Mouse (Mus musculus) layer of hippocampus, postnatal 25 days (tissue): ENCODE data around the gene Hecw1. TPM values are rescaled to one million over a fixed set of nuclear protein-coding genes. Genes with fewer than 3 reads are reported as not detected.
"Not testable (repeated sequence)": the region's sequence is repeated elsewhere in the genome, so short reads cannot be mapped to it uniquely, and the experiment has no call there.

Source experiments
- DNase-seq, 2 experiments: peaks; one replicate each; pipeline ENCODE4 v3.0.0; 2022; ENCODE audit warnings: mixed read lengths in 2 of 2, low spot score in 1 of 2; ENCODE audit errors: extremely low spot score in 1 of 2
- total RNA-seq, 2 experiments: library from RNA; stranded (reverse); gene quantifications; 2 replicates each; pipeline ENCODE4 v1.2.3; 2021

Gene Hecw1
- total RNA-seq, 2 experiments from 2014 or later, result 62.6 to 79.4 TPM

- DNase-seq, result no peak
These were observed 109.6 kb downstream of the Hecw1 start for GRCm38 (mm10) chr13:14413405-14413804.

GRCm38 (mm10) chr13:14374470-14374869 is 148.6 kb downstream of the Hecw1 start:
- no peak for DNase-seq

- DNase-seq, result peak in 1 of 2 experiments; percentile 37
These were observed 157.5 kb downstream of the Hecw1 start for GRCm38 (mm10) chr13:14365546-14365945.

- DNase-seq, result no peak
These were observed 195.8 kb downstream of the Hecw1 start for GRCm38 (mm10) chr13:14327252-14327651.

GRCm38 (mm10) chr13:14306617-14307016 is 216.4 kb downstream of the Hecw1 start:
- no peak for DNase-seq

GRCm38 (mm10) chr13:14304103-14304502 is 218.9 kb downstream of the Hecw1 start:
- DNase-seq, result no peak

- no peak for DNase-seq
These were observed 220.1 kb downstream of the Hecw1 start for GRCm38 (mm10) chr13:14302921-14303320.

- DNase-seq, result no peak
These were observed 233.0 kb downstream of the Hecw1 start for GRCm38 (mm10) chr13:14290016-14290415.

- DNase-seq, result no peak
These were observed 251.6 kb downstream of the Hecw1 start for GRCm38 (mm10) chr13:14271476-14271875.

GRCm38 (mm10) chr13:14260939-14261338 is 262.1 kb downstream of the Hecw1 start:
- DNase-seq, result not testable (repeated sequence)

- DNase-seq, result no peak
These were observed 277.1 kb downstream of the Hecw1 start for GRCm38 (mm10) chr13:14245946-14246345.

- DNase-seq, result no peak
These were observed 343.4 kb downstream of the Hecw1 start for GRCm38 (mm10) chr13:14179669-14180068.

GRCm38 (mm10) chr13:14177989-14178388 is 345.0 kb downstream of the Hecw1 start:
- no peak for DNase-seq

Other genes starting within 250 kb of the Hecw1 start
- 10 to 100 TPM; 34.3 to 38.6 TPM for gene Mrpl32, start 89.9 kb upstream of the Hecw1 start, total RNA-seq
- 10 to 100 TPM; 66.0 to 66.9 TPM for gene Psma2, start 90.0 kb upstream of the Hecw1 start, total RNA-seq
- gene AW209491, start 106.9 kb upstream of the Hecw1 start, total RNA-seq, result 10 to 100 TPM; 22.2 to 22.3 TPM